Mouse (Mus musculus): Measurements from ENCODE around the gene A730071L15Rik.

Gene A730071L15Rik

GRCm38 (mm10) chr11:6184202-6184935, 15.5 kb upstream of the A730071L15Rik start:
- DNase-seq, result no peak

GRCm38 (mm10) chr11:6187399-6187798, 12.4 kb upstream of the A730071L15Rik start:
- DNase-seq, result no peak

DNA sequence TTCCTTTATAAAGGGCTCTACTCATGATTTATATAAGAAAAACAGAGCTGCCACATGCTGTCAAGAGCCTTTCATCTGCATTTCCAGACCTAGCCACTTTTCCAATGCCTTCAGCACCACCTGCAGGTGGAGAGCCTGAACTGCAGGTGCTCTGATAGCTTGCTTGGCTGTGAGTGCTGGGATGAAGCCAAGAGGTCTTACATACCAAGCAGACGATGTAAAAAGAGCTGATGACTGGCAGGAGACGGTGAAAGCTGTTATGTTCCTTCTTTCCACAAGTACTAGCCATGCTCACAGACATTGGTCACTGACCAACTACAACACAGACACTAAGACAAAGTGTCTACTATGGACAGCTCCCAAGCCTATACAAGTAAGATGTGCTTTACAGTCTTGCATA, 12.0 kb upstream of the A730071L15Rik start:
- DNase-seq, result peak; percentile 93

DNA sequence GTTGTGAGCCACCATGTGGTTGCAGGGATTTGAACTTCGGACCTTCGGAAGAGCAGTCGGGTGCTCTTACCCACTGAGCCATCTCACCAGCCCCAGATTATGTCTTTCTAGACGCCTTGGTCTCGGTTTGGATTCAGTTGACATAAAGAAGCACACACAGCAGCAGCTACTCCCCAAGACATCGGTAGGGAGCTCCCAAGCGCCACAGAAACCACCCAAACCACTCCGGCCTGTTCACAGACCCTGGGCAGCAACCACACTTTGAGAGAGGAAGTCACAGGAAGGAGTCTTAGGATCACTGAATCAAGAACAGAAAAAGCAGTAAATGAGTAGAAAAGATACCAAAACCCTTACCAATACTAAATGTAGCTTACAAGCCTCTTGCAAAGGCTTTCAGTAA, 3.0 kb upstream of the A730071L15Rik start:
- DNase-seq, result no peak

DNA sequence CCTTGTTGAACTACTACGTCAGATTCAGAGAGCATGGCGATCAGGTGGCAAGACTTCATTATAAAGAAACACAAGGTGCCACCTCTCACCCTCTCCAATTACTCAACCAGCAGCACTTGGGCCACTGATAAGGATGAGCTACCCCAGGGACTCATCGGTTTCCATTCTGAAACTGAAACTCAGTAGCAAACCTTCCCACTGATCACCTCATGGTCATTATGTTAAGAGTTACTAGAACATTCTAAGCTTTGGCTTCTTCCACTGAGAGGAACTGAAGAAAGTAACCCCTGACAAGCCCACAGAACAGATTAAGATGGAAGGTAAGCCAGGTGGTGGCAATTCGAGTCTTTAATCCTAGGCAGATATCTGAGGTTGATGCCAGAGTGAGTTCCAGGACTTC, 1.4 kb upstream of the A730071L15Rik start:
- DNase-seq, result no peak

DNA sequence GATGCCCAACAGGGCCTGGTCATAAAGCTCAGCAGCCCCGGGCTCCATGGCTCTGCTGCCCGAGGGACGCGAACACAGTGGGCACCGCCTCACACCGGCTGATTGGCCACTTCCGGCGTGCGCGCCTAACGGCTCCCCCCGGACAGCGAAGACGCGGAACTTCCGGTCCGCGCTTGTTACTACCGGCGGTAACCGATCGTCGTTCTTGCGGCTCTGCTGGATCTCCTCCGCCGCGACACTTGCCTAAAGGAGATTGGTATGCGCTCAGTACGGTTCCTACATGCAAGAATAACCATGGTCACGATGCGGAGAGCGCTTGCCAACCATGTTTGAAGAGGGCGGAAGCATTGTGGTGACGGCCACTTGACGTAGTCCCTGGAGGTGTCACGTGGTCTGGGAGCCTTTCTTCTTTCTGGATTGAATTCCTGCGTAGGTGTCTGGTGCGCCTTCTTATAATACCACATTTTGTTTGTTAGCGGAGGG, 299 bp downstream of the A730071L15Rik start, which contains the start of gene Nudcd3:
Nudcd3 (minus strand) TSS at position 329 of the 483 bp plus-strand sequence.
- DNase-seq, result peak; percentile 93

GRCm38 (mm10) chr11:6200570-6200969, 741 bp downstream of the A730071L15Rik start:
- no peak for DNase-seq

DNA sequence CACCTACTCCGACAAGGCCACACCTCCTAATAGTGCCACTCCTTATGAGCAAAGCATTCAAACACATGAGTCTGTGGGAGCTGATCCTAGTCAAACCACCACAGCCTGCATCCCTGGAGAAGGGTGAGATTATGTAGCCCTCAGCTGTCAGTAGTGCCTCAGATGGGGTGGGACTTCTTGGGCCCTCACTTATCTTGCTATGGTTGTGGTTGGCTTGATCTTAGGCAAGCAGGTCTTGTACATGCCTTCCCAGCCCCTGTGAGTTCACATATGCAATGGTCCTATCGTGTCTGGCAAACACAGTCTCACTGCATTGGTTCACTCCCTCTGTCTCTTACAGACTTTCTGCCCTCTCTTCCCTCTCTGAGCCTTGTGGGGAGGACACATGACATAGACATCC, 7.3 kb downstream of the A730071L15Rik start:
- no peak for DNase-seq

DNA sequence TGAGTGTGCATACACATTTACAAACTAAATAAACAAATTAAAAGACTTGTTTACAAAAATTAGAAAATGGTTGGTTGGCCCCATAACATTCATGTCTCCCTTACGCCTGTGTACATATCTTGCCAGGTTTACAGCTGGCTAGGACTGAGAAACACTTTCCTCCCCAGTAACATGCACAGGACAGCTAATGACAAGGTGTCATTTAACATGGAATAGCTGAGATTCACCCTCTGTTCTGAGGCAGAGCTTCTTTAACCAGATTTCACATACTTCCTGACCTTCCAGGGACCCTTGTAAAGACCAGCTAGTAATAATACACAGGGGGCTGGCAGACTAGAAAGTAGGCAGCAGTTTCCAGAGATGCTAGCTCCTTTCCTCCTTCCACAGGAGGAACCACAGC, 8.3 kb downstream of the A730071L15Rik start:
- DNase-seq, result no peak

- no peak for DNase-seq
Measured at GRCm38 (mm10) chr11:6216834-6217233, 17.0 kb downstream of the A730071L15Rik start.

DNA sequence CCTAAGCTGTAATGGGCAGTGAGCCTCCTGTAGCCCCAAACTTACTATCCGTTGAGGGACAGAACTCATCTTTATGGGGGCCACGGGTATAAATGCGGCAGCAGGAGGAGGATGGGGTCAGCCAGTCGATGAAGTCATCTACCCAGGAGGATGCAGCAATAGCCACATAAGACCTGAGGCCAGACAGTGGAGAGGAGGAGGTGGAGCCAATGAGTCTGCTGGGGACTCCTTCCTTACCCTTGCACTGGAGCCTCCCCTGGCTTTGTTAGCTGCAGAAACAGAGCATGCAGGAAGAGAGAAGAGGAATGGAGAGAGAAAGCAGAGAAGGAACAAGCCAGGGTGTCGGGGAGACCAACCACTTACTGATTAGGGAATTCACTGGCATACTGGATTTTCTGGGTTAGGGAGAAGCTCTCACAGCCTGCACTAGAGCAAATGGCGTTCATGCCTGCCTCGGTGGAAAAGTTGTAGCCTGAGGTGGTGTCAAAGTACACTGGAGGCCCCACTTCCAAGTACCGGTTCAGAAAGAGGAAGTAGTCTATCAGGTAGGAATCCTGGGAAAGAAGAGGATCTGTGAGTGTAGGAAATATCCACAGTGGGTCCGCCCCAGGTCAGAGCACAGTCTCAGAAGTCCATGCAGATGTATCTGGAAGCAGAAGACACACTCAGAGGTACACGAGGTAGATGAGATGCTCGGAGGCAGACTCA, 18.5 kb downstream of the A730071L15Rik start:
- DNase-seq, result no peak

DNA sequence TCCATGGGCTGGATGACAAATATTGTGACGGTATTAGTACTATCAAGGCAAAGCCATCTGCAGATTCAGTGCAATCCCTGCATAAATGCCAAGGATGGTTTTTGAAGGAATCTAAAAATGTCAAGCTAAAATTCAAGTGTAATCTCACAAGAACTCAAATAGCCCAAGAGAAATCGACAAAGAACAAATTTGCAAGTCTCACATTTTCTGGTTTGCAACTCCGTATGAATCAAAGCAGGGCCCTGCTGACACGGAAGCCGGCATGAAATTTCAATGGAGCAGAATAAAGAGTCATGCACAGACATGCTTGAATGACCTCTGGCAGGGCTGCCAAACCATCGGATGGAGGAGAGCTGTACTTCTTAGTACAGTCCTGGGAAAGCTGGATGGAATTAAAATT, 20.1 kb downstream of the A730071L15Rik start:
- no peak for DNase-seq

- DNase-seq, result no peak
Measured at GRCm38 (mm10) chr11:6222187-6222586, 22.4 kb downstream of the A730071L15Rik start.

DNA sequence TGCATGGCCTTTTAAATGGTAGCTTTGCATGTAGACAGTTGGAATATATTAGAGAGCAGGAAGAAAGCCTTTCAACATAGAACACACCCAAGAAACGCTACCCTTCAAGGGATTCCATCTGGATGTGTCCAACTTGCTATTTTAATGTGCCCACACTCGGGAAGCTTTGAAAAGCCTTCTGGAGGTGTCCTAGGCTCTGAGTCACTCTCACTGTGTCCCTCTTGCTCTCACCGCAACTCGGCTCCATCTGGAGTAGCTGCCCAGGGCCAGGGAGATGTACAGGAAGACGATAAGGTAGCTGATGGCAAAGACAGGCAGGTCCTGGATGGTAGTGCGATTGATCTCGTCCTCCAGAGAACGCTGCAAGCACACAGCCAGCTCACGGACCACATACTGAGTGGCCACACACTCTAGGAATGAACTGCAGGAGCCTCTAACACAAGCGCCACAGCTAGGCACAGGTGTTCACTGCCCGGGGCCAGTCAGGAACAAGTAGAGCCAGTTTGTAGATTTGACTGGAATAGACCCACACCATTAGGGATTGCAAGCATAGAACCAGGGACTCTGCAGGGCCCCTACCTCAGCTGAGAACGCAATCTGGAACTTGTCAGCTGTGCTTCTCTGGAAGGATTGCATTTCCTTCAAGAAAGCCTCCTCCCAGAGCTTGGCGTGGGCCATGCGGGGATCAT, 24.9 kb downstream of the A730071L15Rik start:
- DNase-seq, result peak; percentile 21

GRCm38 (mm10) chr11:6230012-6230411, 30.2 kb downstream of the A730071L15Rik start, which contains the start of gene Npc1l1:
Gene Npc1l1 (minus strand): TSS chr11:6230143.
- no peak for DNase-seq

GRCm38 (mm10) chr11:6233025-6233424, 33.2 kb downstream of the A730071L15Rik start:
- no peak for DNase-seq

- DNase-seq, result no peak
Measured at GRCm38 (mm10) chr11:6244707-6245106, 44.9 kb downstream of the A730071L15Rik start.
